Mouse (Mus musculus) forebrain, embryonic 14.5 days (tissue): ENCODE measurements at regions not wholly inside any gene's neighbourhood (a gene's known extent, or its start where the extent isn't known, plus 50 kb on each side); places are given as distances from the start of the nearest gene placed in this dataset.
A peak's percentile ranks its signal among the peaks of the same experiment; 100 is the strongest.

Experiments
- ATAC-seq: fragments of 200-750 bp; cut with Nextera tagmentation; 2 replicates; pipeline ENCODE4 v1.8.0; 2017; ENCODE audit warnings: mild to moderate bottlenecking, moderate library complexity
- DNase-seq: peaks from one replicate; pipeline ENCODE4 v3.0.0-alpha.2; 2015; ENCODE audit warnings: low spot score
- H3K27ac ChIP-seq: fragments of 300-500 bp; sonication (generic); 2 replicates; pipeline ENCODE4 v1.5.1; 2014; ENCODE audit warnings: low read depth, mild to moderate bottlenecking, control low read depth, low read length, moderate library complexity
- H3K27me3 ChIP-seq: fragments of 300-500 bp; sonication (generic); replicated peaks from 2 replicates; pipeline ENCODE4 v1.6.1; 2014; ENCODE audit warnings: low read length, control low read depth, mixed read lengths; ENCODE audit not compliant: control insufficient read depth, insufficient read depth
- H3K36me3 ChIP-seq: fragments of 300-500 bp; sonication (generic); 2 replicates; pipeline ENCODE4 v1.6.1; 2014; ENCODE audit warnings: low read length, control low read depth; ENCODE audit not compliant: control insufficient read depth, insufficient read depth
- H3K4me1 ChIP-seq: fragments of 300-500 bp; sonication (generic); 2 replicates; pipeline ENCODE4 v1.6.1; 2014; ENCODE audit warnings: antibody characterized with exemption, low read length, control low read depth; ENCODE audit not compliant: control insufficient read depth, insufficient read depth
- H3K4me2 ChIP-seq: fragments of 300-500 bp; sonication (generic); 2 replicates; pipeline ENCODE4 v1.6.1; 2014; ENCODE audit warnings: mild to moderate bottlenecking, control low read depth, low read length
- H3K4me3 ChIP-seq: fragments of 300-500 bp; sonication (generic); 2 replicates; pipeline ENCODE4 v1.5.1; 2014; ENCODE audit warnings: low read depth, low read length, control low read depth
- H3K9ac ChIP-seq: fragments of 300-500 bp; sonication (generic); 2 replicates; pipeline ENCODE4 v1.6.1; 2014; ENCODE audit warnings: mild to moderate bottlenecking, low read length, control low read depth, moderate library complexity
- H3K9me3 ChIP-seq: fragments of 300-500 bp; sonication (generic); replicated peaks from 2 replicates; pipeline ENCODE4 v1.6.1; 2016; ENCODE audit warnings: low read length, control low read depth, mixed read lengths; ENCODE audit not compliant: control insufficient read depth
- WGBS: fragments of 180-500 bp; shearing (Covaris S2); extraction: QIAGEN DNeasy Blood & Tissue Kit; methylation state at CpG from one replicate; pipeline ENCODE4 v1.1.7; 2014; 5-methylcytosine and 5-hydroxymethylcytosine counted together

DNA sequence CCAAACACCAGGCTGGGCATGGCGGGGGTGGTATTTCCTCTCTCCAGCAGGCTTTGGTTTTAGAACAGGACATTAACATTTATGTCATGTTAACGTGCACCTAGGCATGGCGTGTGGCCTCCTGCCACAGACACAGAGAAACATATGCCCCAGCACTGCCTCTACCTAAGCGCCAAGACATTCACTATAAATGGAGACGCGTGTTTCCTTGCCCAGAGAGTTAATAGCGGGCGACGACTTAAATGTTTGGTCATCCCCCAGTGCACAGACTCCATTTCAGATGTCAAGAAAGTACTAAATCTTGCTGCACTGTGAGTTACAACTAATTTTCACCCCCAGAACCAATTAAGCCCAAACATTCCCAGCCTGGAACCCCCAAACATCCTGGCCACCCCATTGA is 646.3 kb downstream of the Rab28 start:
- no peaks in the 10 kb centered on the region for H3K36me3 ChIP-seq
- H3K27ac ChIP-seq, result no peak overlapping the region
- DNase-seq (no peak), ATAC-seq (no peak)
- no peaks in the 10 kb centered on the region for H3K9me3 ChIP-seq
- no peak overlapping the region for H3K4me2 ChIP-seq
- WGBS, result 93% methylated on average over 9 of the region's 9 CpGs
- H3K4me1 ChIP-seq, result no peaks in the 10 kb centered on the region
- no peaks in the 10 kb centered on the region for H3K27me3 ChIP-seq
- no peak overlapping the region for H3K4me3 ChIP-seq
- H3K9ac ChIP-seq, result no peak overlapping the region

DNA sequence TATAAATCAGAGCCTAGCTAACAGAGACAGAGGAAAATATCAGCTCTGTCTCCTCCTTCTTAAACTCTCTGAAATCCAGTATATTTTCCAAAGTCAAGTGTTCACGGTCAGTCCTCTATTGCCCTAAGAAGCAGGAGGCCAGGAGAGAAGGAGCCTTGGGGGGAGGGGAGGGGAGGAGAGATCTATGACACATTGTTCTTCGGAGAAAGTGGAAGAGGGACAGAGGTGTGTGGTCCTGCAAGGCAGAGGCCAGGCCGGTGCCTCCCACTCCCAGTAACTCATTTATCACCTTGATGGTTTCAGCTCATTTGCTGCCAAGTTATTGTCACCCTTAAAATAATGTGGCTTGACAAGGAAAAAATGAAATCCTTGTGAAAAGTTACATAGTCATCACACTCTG is 646.7 kb downstream of the Rab28 start:
- Histone ChIP-seq H3K27me3 (no peaks in the 10 kb centered on the region), H3K4me1 (no peaks in the 10 kb centered on the region), H3K4me3 (no peak overlapping the region), H3K4me2 (no peak overlapping the region), H3K9ac (no peak overlapping the region), H3K36me3 (no peaks in the 10 kb centered on the region), H3K27ac (no peak overlapping the region), H3K9me3 (no peaks in the 10 kb centered on the region)
- ATAC-seq, result no peak
- no peak for DNase-seq
- 75% methylated on average over 3 of the region's 3 CpGs for WGBS

DNA sequence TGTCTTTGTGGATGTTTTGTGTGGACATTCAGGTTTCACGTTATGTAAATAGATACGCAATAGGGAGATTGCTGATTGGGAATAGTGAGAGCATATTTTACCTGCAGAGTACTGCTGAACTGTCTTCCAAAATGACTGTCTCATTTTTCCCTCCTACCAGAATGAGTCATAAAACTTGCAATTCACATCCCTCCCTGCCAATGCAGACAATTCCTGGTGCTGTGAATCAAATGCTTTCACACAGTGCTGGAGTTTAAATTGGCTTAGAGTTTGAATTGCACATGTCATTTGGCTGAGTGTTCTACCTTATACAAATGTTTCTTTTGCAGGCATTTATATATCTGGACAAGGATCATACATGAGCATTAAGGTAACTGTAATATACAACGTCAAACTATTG is 649.9 kb downstream of the Rab28 start:
- H3K27ac ChIP-seq, result no peak overlapping the region
- no peaks in the 10 kb centered on the region for H3K9me3 ChIP-seq
- no peaks in the 10 kb centered on the region for H3K4me1 ChIP-seq
- no peak overlapping the region for H3K4me2 ChIP-seq
- H3K36me3 ChIP-seq, result no peaks in the 10 kb centered on the region
- H3K4me3 ChIP-seq, result no peak overlapping the region
- H3K27me3 ChIP-seq, result no peaks in the 10 kb centered on the region
- WGBS, result 95% methylated on average over 3 of the region's 3 CpGs
- H3K9ac ChIP-seq, result no peak overlapping the region
- no peak for ATAC-seq
- DNase-seq, result no peak

DNA sequence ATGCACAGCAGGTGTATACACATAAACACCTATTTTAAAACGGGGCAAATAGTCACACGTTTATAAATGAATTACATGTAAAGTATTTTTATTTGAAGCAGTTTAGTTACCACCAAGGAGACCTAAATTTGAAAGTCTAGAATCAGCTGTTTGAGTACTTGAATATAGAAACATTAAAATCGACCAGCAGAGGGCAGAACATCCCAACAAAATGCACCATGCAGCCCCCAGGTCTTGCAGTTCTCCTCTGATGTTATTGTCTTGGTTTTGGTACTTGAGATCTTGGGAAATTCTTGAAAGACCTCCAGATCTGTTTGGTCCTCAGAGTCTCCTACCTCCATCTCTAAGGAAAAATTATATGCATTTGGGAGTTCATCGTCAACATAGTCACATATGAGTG is 656.0 kb downstream of the Rab28 start:
- Histone ChIP-seq H3K9me3 (no peaks in the 10 kb centered on the region), H3K9ac (no peak overlapping the region), H3K27me3 (no peaks in the 10 kb centered on the region), H3K36me3 (no peaks in the 10 kb centered on the region), H3K4me1 (no peaks in the 10 kb centered on the region), H3K4me3 (no peak overlapping the region), H3K27ac (no peak overlapping the region), H3K4me2 (no peak overlapping the region)
- ATAC-seq (peak; percentile 66; the same call in 1 of the 2 replicates), DNase-seq (peak; percentile 65)
- WGBS, result 30% methylated on average over 4 of the region's 4 CpGs

DNA sequence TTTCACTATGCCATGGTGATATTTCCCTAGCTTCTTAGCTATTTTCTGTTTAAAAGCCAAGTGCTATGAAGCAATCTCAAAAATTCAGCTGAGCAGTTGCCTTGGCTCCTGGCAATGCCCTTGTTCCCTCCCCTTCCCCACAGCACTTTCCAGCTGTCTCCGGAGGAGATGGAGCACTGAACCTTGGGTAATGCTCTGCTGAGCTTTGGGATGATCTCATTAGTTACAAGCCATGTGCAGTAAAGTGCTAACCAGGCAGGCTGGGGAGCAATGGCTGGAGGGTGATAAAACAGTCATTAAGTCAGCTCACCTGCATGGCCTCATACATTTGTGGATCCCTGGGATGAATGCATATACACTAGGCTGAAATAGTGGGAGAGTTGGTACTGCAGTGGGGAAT is 659.4 kb downstream of the Rab28 start:
- ATAC-seq, result no peak
- H3K27me3 ChIP-seq, result no peaks in the 10 kb centered on the region
- H3K27ac ChIP-seq, result no peak overlapping the region
- peak; percentile 3 for DNase-seq
- no peaks in the 10 kb centered on the region for H3K4me1 ChIP-seq
- H3K36me3 ChIP-seq, result no peaks in the 10 kb centered on the region
- no peak overlapping the region for H3K4me3 ChIP-seq
- H3K9me3 ChIP-seq, result no peaks in the 10 kb centered on the region
- no peak overlapping the region for H3K9ac ChIP-seq
- WGBS, result 24% methylated on average over 1 of the region's 1 CpGs
- H3K4me2 ChIP-seq, result no peak overlapping the region

DNA sequence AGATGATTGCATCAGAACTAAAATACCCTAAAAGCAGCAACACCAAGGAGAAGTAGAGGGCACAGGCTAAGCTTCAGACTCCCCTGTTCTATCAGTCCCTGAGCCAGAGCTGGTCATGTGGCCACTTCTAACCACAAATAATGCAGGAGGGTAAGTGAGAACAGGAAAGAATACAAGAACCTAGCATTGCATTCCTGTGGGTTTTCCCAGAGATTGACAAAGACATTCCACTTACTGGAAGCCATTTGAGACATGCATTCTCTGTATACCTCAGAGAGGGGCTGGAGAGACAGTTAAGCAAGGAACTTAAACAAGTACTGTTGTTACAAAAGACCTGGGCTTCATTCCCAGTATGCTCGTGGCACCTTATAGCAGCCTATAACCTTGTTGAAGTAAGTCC is 662.7 kb downstream of the Rab28 start:
- no peaks in the 10 kb centered on the region for H3K27me3 ChIP-seq

DNA sequence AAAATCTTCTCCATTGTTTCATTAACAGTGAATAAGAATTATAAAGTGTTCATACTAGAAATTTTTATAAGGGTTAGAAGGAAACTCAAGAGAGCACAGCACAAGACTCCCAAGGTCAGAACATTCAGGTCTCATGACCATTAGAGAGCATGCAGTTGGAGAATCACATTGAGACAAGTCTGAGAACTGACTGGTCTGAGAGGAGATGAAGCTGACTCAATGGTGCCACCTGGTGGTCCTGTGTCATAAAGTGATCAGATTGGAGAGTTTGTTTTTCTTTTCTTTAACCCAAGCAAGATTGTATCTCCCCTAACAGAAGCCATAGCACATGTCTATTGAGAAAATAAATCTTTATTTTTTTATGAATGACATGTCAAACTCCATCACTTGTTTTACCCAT is 663.5 kb downstream of the Rab28 start:
- H3K9me3 ChIP-seq, result no peaks in the 10 kb centered on the region
- H3K4me1 ChIP-seq, result no peaks in the 10 kb centered on the region
- H3K4me3 ChIP-seq, result no peak overlapping the region
- no peak overlapping the region for H3K9ac ChIP-seq
- H3K36me3 ChIP-seq, result no peaks in the 10 kb centered on the region
- H3K27ac ChIP-seq, result no peak overlapping the region
- no peak overlapping the region for H3K4me2 ChIP-seq
- H3K27me3 ChIP-seq, result no peaks in the 10 kb centered on the region
- DNase-seq (peak; percentile 82), ATAC-seq (peak; percentile 80; the same call in 1 of the 2 replicates)

More for the DNA sequence above, 662.7 kb downstream of the Rab28 start:
- Histone ChIP-seq H3K4me3 (no peak overlapping the region), H3K9ac (no peak overlapping the region), H3K36me3 (no peaks in the 10 kb centered on the region), H3K4me1 (no peaks in the 10 kb centered on the region), H3K4me2 (no peak overlapping the region), H3K27ac (no peak overlapping the region), H3K9me3 (no peaks in the 10 kb centered on the region)
- 43% methylated on average over 1 of the region's 1 CpGs for WGBS
- DNase-seq, result no peak
- no peak for ATAC-seq

DNA sequence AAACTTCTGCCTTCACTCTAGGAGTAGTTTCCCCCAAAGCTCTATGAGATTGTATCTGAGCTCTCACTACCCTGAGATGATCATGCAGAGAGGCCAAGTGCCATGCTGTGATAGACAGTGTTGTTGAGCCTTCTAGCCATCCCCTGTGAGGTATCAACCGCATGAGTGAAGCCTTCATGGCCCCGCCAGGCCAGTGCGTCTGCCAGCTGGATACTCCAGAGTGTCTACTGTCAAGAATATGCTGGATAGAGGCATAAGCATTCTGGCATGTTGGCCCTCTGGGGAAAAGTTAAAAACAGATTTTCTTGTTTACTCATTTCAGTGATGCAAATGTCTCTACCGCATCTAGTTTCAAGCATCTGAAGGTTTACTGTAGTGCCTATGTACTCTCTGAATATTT is 669.2 kb downstream of the Rab28 start:
- 89% methylated on average over 4 of the region's 4 CpGs for WGBS

DNA sequence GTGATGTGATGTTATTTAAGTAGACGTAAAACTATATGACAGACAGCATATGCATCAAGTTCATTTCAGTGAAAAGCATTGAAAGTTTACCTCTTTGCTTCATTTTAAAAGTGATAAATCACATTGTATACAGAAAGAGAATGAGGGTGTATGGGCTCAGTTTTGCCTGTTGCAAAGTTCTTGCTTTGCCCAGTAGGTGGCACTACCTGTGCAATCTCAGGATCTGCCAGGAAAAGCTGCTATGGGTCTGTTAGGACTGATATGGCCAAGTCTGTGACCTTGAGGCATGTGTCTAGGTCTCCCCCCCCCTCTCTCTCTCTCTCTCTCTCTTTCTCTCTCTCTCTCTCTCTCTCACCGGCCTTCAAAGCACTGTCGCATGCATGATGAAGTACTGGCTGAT is 701.3 kb downstream of the Rab28 start:
- H3K27ac ChIP-seq, result no peak overlapping the region
- peak; percentile 49 for DNase-seq
- no peak overlapping the region for H3K4me2 ChIP-seq
- ATAC-seq, result no peak
- H3K4me3 ChIP-seq, result no peak overlapping the region
- H3K4me1 ChIP-seq, result no peaks in the 10 kb centered on the region
- H3K27me3 ChIP-seq, result no peaks in the 10 kb centered on the region
- H3K9me3 ChIP-seq, result no peaks in the 10 kb centered on the region
- no peaks in the 10 kb centered on the region for H3K36me3 ChIP-seq
- H3K9ac ChIP-seq, result no peak overlapping the region
- 65% methylated on average over 3 of the region's 3 CpGs for WGBS

More for the DNA sequence above, 669.2 kb downstream of the Rab28 start:
- Histone ChIP-seq H3K36me3 (no peaks in the 10 kb centered on the region), H3K27me3 (no peaks in the 10 kb centered on the region), H3K4me3 (no peak overlapping the region), H3K27ac (no peak overlapping the region), H3K9me3 (no peaks in the 10 kb centered on the region), H3K9ac (no peak overlapping the region), H3K4me2 (no peak overlapping the region), H3K4me1 (no peaks in the 10 kb centered on the region)
- ATAC-seq, result no peak
- no peak for DNase-seq

DNA sequence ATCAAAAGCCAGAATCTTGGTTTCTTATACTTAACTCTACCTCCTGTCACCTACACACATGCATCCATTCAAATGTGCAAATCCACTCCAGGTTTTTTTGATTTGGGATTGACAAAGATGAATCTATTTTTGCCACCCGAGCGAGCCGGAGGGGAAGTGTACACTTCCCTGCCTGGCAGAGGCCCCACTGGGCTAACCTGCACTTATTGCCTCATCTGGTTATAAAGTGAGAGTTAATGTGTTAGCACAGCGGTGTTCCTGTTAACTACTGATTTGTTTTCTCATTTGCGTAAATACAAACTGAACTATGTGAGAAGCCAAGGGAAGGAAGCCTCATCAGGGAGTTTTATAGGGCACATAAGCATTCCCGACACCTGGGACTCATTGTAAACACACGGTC is 721.4 kb downstream of the Rab28 start:
- Histone ChIP-seq H3K36me3 (no peaks in the 10 kb centered on the region), H3K9ac (no peak overlapping the region), H3K9me3 (no peaks in the 10 kb centered on the region), H3K27me3 (no peaks in the 10 kb centered on the region), H3K4me2 (no peak overlapping the region), H3K4me3 (no peak overlapping the region), H3K4me1 (no peaks in the 10 kb centered on the region), H3K27ac (no peak overlapping the region)
- ATAC-seq (no peak), DNase-seq (no peak)
- 86% methylated on average over 7 of the region's 7 CpGs for WGBS
